Mouse (Mus musculus) layer of hippocampus, adult 9-11 months (tissue): ENCODE measurements around the gene Map3k14.
"Not testable (repeated sequence)": the region's sequence is repeated elsewhere in the genome, so short reads cannot be mapped to it uniquely, and the experiment has no call there.

Experiments used
- DNase-seq: peaks from one replicate; pipeline ENCODE4 v3.0.0; 2022

The Map3k14 gene

DNA sequence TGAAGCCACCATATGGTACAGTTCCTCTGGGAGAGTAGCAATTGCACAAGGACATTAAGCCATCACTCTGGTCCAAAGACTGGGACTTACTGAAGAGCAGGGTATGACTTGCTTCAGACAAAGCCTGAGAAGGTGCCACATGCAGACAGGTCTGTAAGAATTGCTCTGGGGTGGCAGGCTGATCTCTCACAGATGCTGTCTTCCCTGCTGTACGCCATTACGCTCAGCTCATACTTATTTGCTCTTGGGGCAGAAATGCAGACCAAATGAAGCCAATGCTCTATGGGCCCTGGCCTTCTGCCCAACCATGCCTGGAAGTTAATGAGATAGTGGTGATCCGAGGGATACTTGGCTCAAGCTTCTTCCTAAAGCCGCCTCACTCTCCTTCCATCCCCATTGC is 22.4 kb downstream of the Map3k14 start:
- DNase-seq = no peak

GRCm38 (mm10) chr11:103240740-103241139 is 26.5 kb downstream of the Map3k14 start:
- no peak for DNase-seq

DNA sequence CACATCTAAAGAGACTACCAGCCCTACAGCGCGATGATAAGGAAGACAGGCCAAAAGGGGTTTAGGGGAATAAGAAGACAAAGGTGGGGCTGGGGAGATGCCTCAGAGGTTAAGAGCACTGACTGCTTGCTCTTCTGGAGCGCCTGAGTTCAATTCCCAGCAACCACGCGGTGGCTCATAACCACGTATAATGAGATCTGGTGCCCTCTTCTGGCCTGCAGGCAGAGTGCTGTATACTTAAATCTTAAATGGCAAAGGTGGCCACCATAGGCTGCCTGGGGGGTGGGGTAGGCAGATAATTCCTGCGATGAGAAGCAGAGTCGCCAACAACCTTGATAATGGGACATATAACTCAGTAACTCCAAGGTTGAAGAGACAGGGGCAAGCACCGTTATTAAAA is 29.5 kb downstream of the Map3k14 start:
- DNase-seq = no peak

- DNase-seq = no peak
Observed at GRCm38 (mm10) chr11:103236903-103237302, 30.4 kb downstream of the Map3k14 start.

GRCm38 (mm10) chr11:103236431-103236830 is 30.8 kb downstream of the Map3k14 start:
- no peak for DNase-seq

- DNase-seq = no peak
Observed at GRCm38 (mm10) chr11:103235702-103236101, 31.6 kb downstream of the Map3k14 start.

- DNase-seq = no peak
Observed at GRCm38 (mm10) chr11:103234447-103234846, 32.8 kb downstream of the Map3k14 start.

DNA sequence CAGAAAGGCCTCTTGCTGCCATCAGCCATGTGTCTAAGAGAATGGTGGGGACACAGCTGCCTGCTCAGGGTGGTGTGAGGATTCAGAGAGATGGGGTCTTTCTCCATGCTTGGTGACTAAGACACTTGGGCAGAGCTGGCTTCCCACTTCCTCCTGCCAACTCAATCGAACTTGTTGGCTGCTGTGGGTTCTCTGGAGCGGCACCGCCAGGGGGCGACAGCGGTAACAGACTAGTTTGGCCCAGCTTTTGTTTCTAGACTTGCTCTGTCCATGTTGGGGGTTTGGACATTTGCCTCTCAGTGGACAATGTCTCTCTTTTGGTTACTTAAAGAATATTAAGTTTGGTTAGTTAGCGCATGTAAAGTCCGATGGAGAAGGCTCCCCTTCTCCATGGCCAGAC is 34.3 kb downstream of the Map3k14 start:
- DNase-seq = peak; percentile 83

DNA sequence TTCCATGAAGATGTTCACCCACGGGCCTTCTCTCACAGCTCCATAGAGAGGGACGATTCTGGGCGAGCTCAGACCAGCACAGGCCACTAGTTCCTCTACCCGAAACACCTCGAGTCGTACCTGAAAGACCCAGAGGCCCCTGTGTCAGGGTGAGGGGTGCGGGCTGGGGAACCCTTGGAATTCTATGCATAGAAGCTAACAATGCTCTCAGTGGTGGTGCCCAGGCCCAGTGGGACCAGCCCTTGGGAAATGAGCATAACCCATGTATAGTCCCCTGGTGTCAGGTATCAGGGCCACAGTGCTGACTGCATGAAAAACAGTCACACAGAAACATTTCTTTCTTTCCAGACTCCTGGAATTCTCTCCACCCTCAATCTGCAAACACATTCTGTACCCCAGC is 35.9 kb downstream of the Map3k14 start:
- no peak for DNase-seq

DNA sequence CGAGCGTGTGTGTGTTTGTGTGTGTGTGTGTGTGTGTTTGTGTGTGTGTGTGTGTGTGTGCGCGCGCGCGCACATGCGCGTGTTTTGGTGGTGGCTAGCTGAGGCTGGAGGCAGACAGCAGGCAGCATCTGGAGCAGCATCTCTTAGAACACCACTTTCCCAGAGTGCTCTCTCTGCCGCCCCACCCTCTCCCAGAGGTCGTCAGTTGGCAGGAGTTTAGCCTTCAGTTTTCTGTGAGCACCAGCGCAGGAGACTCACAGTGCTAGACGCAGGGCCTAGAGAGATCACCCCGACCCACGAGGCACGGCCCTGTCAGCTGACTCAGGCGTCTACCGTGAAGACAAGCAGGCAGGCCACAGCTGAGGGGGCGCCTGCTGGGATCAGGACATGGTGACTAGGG is 36.6 kb downstream of the Map3k14 start:
- no peak for DNase-seq

DNA sequence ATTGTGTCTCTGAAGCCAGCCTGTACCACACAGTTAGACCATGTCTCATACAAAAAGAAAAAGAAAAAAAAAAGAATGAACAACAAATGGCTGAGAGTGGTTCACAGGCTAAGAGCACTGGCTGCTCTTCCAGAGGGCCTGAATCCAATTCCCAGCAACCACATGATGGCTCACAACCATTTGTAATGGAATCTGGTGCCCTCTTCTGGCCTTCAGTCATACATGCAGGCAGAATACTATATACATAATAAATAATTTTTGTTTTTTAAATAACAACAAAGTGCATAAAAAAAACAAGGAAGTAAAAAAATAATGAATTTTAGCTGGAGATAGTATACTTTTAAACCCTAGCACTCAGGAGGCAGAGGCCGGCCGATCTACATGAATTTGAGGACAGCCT is 37.7 kb downstream of the Map3k14 start:
- DNase-seq = no peak

DNA sequence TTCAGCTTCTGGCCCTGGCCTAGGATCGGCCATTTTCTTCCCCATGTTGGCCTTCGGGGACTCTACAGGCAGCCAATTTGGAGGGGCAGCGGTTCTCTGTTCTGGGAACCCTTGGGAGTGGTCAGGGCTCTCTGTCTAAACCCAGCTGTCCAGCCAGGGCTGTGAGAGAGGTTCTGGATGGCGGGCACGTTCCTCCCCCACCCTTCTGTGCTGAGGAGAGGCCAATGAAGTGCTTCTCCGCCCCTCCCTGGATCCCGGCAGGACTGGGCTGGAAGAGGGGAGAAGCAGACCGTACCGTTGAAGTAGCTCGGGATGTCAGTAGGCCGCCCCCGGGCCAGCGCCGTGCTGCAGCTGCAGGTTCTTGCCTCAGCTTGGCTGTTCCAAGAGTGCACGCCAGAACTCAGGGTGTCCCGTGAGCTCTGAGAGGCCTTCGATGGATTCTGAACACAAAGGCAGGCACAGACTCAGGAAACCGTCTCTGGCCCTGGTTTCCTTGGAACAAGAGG is 43.3 kb downstream of the Map3k14 start:
- DNase-seq = no peak

DNA sequence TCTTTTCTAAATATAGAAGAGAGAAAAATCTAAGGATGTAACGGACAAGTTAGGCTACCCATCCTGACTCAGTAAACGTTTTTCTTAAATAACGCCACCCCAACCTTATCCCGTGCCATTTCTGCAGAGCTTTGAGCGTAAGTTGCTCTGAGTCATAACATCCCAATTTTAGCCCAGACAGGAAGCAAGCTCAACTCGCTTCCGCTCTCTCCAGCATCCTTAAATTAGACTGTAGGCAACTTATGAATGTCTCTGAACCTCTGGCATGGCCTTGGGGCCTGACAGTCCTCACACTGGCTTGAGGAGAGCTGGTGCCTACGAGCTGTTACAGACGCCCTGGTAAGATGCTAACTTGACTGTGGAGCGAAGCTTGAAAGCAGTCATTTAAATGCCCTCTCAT is 43.8 kb downstream of the Map3k14 start:
- peak; percentile 60 for DNase-seq

DNA sequence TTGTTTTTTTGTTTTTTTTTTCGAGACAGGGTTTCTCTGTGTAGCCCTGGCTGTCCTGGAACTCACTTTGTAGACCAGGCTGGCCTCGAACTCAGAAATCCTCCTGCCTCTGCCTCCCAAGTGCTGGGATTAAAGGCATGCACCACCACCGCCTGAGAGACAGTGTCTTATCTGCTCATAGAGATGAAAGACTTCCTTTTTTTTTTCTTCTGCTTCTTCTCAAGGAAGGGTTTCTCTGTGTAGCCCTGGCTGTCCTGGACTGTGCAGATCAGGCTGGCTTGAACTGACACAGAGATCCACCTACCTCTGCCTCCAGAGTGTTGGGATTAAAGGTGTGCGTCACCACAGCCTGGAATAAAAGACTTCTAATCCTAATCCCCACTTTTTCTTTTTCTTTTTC is 44.6 kb downstream of the Map3k14 start:
- DNase-seq = not testable (repeated sequence)

DNA sequence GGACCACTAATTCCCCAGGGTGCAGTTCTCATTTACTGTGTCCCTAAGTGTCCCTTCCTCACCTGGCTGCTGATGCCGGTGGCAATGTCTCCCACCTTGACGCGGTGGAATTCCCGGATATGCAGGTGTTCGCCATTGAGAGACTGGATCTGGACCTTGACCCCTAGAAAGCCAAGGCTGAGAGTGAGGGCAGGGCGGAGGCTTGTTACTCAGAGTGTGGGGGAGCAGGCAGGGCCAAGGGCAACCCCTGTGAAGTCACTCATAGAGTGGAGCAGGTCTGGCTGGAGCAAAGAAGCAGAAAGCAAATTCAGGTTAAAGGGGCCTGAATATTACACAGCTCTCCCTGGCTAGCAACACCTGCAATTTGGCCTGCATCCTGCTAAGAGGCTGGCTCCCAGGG is 45.8 kb downstream of the Map3k14 start:
- DNase-seq = no peak

- no peak for DNase-seq
Observed at GRCm38 (mm10) chr11:103219995-103220394, 47.3 kb downstream of the Map3k14 start.

GRCm38 (mm10) chr11:103219259-103219658 is 48.0 kb downstream of the Map3k14 start:
- DNase-seq = no peak

GRCm38 (mm10) chr11:103218517-103218901 is 48.8 kb downstream of the Map3k14 start:
- DNase-seq = no peak

GRCm38 (mm10) chr11:103217790-103218516 is 49.3 kb downstream of the Map3k14 start, which contains the start of gene Spata32:
Spata32 (minus strand) TSS chr11:103218432.
- DNase-seq = peak; percentile 71

DNA sequence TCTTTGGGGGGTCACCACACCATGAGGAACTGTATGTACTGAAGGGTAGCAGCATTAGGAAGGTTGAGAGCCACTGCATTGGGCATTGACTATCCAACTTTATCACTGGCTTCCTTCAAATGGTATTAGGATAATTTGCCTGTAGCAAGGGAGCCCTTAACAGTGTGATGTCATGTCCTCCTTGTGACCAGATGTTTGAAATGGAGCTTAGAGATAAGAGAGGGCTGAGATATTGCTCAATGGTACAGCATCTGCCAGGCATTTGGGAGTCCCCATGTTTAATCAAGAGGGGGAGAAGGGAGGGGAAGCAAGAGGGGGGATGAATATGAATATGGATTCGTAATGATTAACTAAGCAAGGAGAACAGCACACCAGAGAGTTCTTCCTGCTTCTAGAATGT is 51.9 kb downstream of the Map3k14 start:
- no peak for DNase-seq

GRCm38 (mm10) chr11:103213712-103214111 is 53.6 kb downstream of the Map3k14 start:
- no peak for DNase-seq

- DNase-seq = no peak
Observed at GRCm38 (mm10) chr11:103210291-103210690, 57.0 kb downstream of the Map3k14 start.

DNA sequence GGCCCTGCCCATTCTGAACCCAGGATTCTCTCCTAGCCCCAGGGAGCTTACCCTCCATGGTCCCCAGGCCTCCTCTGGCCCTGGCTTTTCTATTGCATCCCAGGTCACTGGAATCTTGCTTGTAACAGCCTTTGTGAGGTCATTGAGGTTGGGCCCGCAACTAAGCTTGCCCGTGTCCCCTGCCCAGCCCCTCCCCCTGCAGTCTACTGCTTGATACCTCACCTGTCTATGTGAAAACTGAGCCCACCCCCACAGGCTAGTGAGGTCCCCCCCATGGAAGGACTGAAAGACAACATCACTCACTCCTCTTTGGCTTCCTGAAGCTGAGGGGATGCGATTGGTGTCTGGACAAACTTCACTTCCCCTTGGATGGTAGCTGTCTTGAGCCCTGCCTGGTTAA is 58.8 kb downstream of the Map3k14 start, which contains the start of gene 1700023F06Rik:
TSS of gene 1700023F06Rik (minus strand) at position 101 of the 400 bp plus-strand sequence.
- no peak for DNase-seq

- DNase-seq = peak; percentile 67
Observed at GRCm38 (mm10) chr11:103206203-103206602, 61.1 kb downstream of the Map3k14 start.

DNA sequence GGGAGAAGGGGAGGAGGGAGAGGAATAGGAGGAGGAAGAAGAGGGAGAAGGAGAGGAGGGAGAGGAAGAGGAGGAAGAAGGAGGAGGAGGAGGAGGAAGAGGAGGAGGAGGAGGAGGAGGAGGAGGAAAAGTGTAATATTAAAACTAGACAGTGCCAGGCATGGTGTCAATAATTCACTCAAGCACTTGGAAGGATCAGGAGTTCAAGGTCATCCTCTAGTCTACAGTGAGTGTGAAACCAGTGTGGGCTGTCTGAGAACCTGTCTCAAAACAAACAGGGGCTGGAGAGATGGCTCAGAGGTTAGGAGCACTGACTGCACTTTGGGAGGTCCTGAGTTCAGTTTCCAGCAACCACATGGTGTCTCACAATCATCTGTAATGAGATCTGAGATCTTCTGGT is 64.9 kb downstream of the Map3k14 start:
- no peak for DNase-seq
